In the genomic region with DNA sequence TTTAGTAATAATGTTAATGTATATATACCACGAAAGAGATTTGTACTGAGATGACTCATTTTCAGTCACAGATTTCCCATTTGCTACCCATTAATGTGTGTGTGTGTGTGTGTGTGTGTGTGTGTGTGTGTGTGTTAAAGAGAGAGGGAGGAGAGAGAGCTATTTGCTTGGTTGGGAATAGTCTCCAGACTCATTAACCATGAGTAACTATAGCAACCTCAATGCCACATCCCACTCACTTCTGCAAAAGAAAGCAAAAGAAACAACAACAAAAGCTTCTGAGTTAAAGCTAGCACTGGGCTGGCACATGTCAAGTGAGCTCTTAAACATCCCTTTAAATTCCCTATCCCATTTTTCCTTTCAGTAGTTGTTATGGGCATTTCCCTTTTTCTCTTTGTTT, we compare ENCODE assay signal across 19 mouse cellular contexts.
DNase-seq lines count a peak whose midpoint lies in the region; ATAC-seq and TF ChIP-seq lines count a peak whose summit lies in the region.
"Had no signal": no experiment of that assay in that cellular context is flagged by ENCODE, and none has a peak within 500 bp of the region (broad histone marks: within the 10 kb centered on the region; RNA-seq: fewer than 3 reads in every experiment).

No protein-coding gene starts in this region.

- H3K36me3 ChIP-seq in hindbrain, embryonic 13.5 days, result no peaks in the 10 kb centered on the region
- H3K36me3 ChIP-seq in hindbrain, embryonic 10.5 days, result no peaks in the 10 kb centered on the region
- no peaks in the 10 kb centered on the region for H3K36me3 ChIP-seq in neural tube, embryonic 12.5 days
- H3K36me3 ChIP-seq in forebrain, embryonic 14.5 days (ENCODE audit: control insufficient read depth, insufficient read depth, low read length), result no peaks in the 10 kb centered on the region
- H3K36me3 ChIP-seq in neural tube, embryonic 14.5 days (ENCODE audit: control insufficient read depth, insufficient read depth, low read length), result no peaks in the 10 kb centered on the region
- H3K36me3 ChIP-seq in thymus, adult 2 months (ENCODE audit: control insufficient read depth, insufficient read depth, low read length), result no peaks in the 10 kb centered on the region
- H3K36me3 ChIP-seq: heart, embryonic 13.5 days; kidney, embryonic 15.5 days; liver, embryonic 13.5 days had no signal

- H3K27ac ChIP-seq in hindbrain, embryonic 13.5 days, result no peak overlapping the region
- H3K27ac ChIP-seq in hindbrain, embryonic 10.5 days, result no peak overlapping the region
- no peak overlapping the region for H3K27ac ChIP-seq in neural tube, embryonic 12.5 days
- no peak overlapping the region for H3K27ac ChIP-seq in forebrain, embryonic 14.5 days (ENCODE audit: low read depth, low read length)
- H3K27ac ChIP-seq in neural tube, embryonic 14.5 days (ENCODE audit: low read depth, low read length), result no peak overlapping the region
- H3K27ac ChIP-seq in thymus, adult 2 months (ENCODE audit: control insufficient read depth, insufficient read depth, low read length), result no peak overlapping the region
- H3K27ac ChIP-seq: heart, embryonic 13.5 days; kidney, embryonic 15.5 days; liver, embryonic 13.5 days had no signal

- no peak for DNase-seq in hindbrain, embryonic 10.5 days (ENCODE audit: low spot score)
- DNase-seq in neural tube, embryonic 10.5 days (ENCODE audit: extremely low spot score, low spot score), result no peak
- DNase-seq in forebrain, embryonic 14.5 days (ENCODE audit: low spot score), result peak; percentile 44
- no peak for DNase-seq in thymus, adult 2 months
- DNase-seq in retina, postnatal 1 day, result no peak
- DNase-seq: adrenal gland, postnatal 25 days; cerebellum, adult 9-11 months; heart, adult 11 months; heart, postnatal 36 days; liver, embryonic 13.5 days; right cerebral cortex, postnatal 25 days; thymus, postnatal 4 days had no signal

- no peak for TF ChIP-seq POLR2A in thymus, adult 2 months (IDR thresholded peaks at IDR 0.05; ENCODE audit: control insufficient read depth, extremely low read depth, insufficient read depth, low read length, poor library complexity)

- 67% methylated on average over 1 of the region's 1 CpGs for WGBS in hindbrain, embryonic 13.5 days
- 59% methylated on average over 1 of the region's 1 CpGs for WGBS in hindbrain, embryonic 10.5 days
- WGBS in neural tube, embryonic 12.5 days, result 74% methylated on average over 1 of the region's 1 CpGs
- 48% methylated on average over 1 of the region's 1 CpGs for WGBS in forebrain, embryonic 14.5 days
- 56% methylated on average over 1 of the region's 1 CpGs for WGBS in neural tube, embryonic 14.5 days
- WGBS in thymus, adult 2 months, result 91% methylated on average over 1 of the region's 1 CpGs

- no peak overlapping the region for H3K4me2 ChIP-seq in hindbrain, embryonic 13.5 days
- H3K4me2 ChIP-seq in neural tube, embryonic 12.5 days (replicated peaks), result no peak overlapping the region
- H3K4me2 ChIP-seq in forebrain, embryonic 14.5 days (ENCODE audit: low read length), result no peak overlapping the region
- no peak overlapping the region for H3K4me2 ChIP-seq in neural tube, embryonic 14.5 days (ENCODE audit: low read depth, low read length)
- H3K4me2 ChIP-seq: heart, embryonic 13.5 days; kidney, embryonic 15.5 days; liver, embryonic 13.5 days had no signal

- H3K27me3 ChIP-seq in hindbrain, embryonic 13.5 days, result no peaks in the 10 kb centered on the region
- no peaks in the 10 kb centered on the region for H3K27me3 ChIP-seq in hindbrain, embryonic 10.5 days (ENCODE audit: insufficient read depth, poor library complexity, severe bottlenecking)
- no peaks in the 10 kb centered on the region for H3K27me3 ChIP-seq in neural tube, embryonic 12.5 days (replicated peaks)
- H3K27me3 ChIP-seq in forebrain, embryonic 14.5 days (replicated peaks; ENCODE audit: control insufficient read depth, insufficient read depth, low read length), result no peaks in the 10 kb centered on the region
- no peaks in the 10 kb centered on the region for H3K27me3 ChIP-seq in neural tube, embryonic 14.5 days (ENCODE audit: control insufficient read depth, insufficient read depth, low read length)
- H3K27me3 ChIP-seq in thymus, adult 2 months (ENCODE audit: control insufficient read depth, insufficient read depth, low read length), result no peaks in the 10 kb centered on the region
- H3K27me3 ChIP-seq: heart, embryonic 13.5 days; kidney, embryonic 15.5 days; liver, embryonic 13.5 days had no signal

- no peak overlapping the region for H3K4me3 ChIP-seq in hindbrain, embryonic 13.5 days
- no peak overlapping the region for H3K4me3 ChIP-seq in hindbrain, embryonic 10.5 days
- no peak overlapping the region for H3K4me3 ChIP-seq in neural tube, embryonic 12.5 days
- no peak overlapping the region for H3K4me3 ChIP-seq in forebrain, embryonic 14.5 days (ENCODE audit: low read depth, low read length)
- no peak overlapping the region for H3K4me3 ChIP-seq in neural tube, embryonic 14.5 days (ENCODE audit: low read depth, low read length)
- H3K4me3 ChIP-seq in thymus, adult 2 months (ENCODE audit: control insufficient read depth, insufficient read depth, low read length), result no peak overlapping the region
- H3K4me3 ChIP-seq: heart, embryonic 13.5 days; kidney, embryonic 15.5 days; liver, embryonic 13.5 days had no signal

- no peaks in the 10 kb centered on the region for H3K9me3 ChIP-seq in hindbrain, embryonic 13.5 days
- H3K9me3 ChIP-seq in hindbrain, embryonic 10.5 days, result no peaks in the 10 kb centered on the region
- no peaks in the 10 kb centered on the region for H3K9me3 ChIP-seq in neural tube, embryonic 12.5 days
- no peaks in the 10 kb centered on the region for H3K9me3 ChIP-seq in forebrain, embryonic 14.5 days (replicated peaks; ENCODE audit: control insufficient read depth, low read length)
- H3K9me3 ChIP-seq in neural tube, embryonic 14.5 days (ENCODE audit: control insufficient read depth, low read length), result no peaks in the 10 kb centered on the region
- H3K9me3 ChIP-seq: heart, embryonic 13.5 days; kidney, embryonic 15.5 days; liver, embryonic 13.5 days had no signal

- no peak overlapping the region for H3K9ac ChIP-seq in hindbrain, embryonic 13.5 days
- no peak overlapping the region for H3K9ac ChIP-seq in neural tube, embryonic 12.5 days
- no peak overlapping the region for H3K9ac ChIP-seq in forebrain, embryonic 14.5 days (ENCODE audit: low read length)
- H3K9ac ChIP-seq in neural tube, embryonic 14.5 days (replicated peaks; ENCODE audit: low read depth, low read length), result no peak overlapping the region
- H3K9ac ChIP-seq: heart, embryonic 13.5 days; kidney, embryonic 15.5 days; liver, embryonic 13.5 days had no signal

- no peaks in the 10 kb centered on the region; the same call in 1 of the 2 replicates for H3K4me1 ChIP-seq in hindbrain, embryonic 13.5 days (replicated peaks)
- H3K4me1 ChIP-seq in hindbrain, embryonic 10.5 days (replicated peaks), result 0 out of 2 replicates have a peak, but pooled peaks cover 6% of the 10 kb centered on the region
- H3K4me1 ChIP-seq in neural tube, embryonic 12.5 days, result no peaks in the 10 kb centered on the region
- peaks cover 3% of the 10 kb centered on the region; the same call in 1 of the 2 replicates for H3K4me1 ChIP-seq in forebrain, embryonic 14.5 days (ENCODE audit: control insufficient read depth, insufficient read depth, low read length)
- H3K4me1 ChIP-seq in neural tube, embryonic 14.5 days (ENCODE audit: control insufficient read depth, insufficient read depth, low read length), result no peaks in the 10 kb centered on the region
- H3K4me1 ChIP-seq in thymus, adult 2 months (replicated peaks; ENCODE audit: control insufficient read depth, insufficient read depth, low read length), result no peaks in the 10 kb centered on the region
- H3K4me1 ChIP-seq: heart, embryonic 13.5 days; kidney, embryonic 15.5 days; liver, embryonic 13.5 days had no signal

- peak; percentile 69; the same call in 1 of the 2 replicates for ATAC-seq in hindbrain, embryonic 13.5 days (ENCODE audit: low FRiP score)
- 0 out of 2 replicates have a peak, but pooled peaks have one; percentile 48 for ATAC-seq in neural tube, embryonic 12.5 days (ENCODE audit: low FRiP score, low read depth)
- peak; percentile 67; the same call in 1 of the 2 replicates for ATAC-seq in forebrain, embryonic 14.5 days
- peak; percentile 79; the same call in 1 of the 2 replicates for ATAC-seq in neural tube, embryonic 14.5 days (ENCODE audit: low read depth)
- ATAC-seq: intestine, embryonic 16.5 days; Patski had no signal

- TF ChIP-seq CTCF in thymus, adult 2 months (IDR thresholded peaks at IDR 0.05; ENCODE audit: borderline replicate concordance, control insufficient read depth, extremely low read depth, insufficient read depth, low read length, poor library complexity), result no peak
